Mouse (Mus musculus) WW6 (cell line): Measurements from ENCODE around the gene Cdc42ep4.

Experiments used
- DNase-seq: peaks from one replicate; pipeline ENCODE4 v3.0.0-alpha.2; 2013; ENCODE audit warnings: low read depth, low spot score

Cdc42ep4 gene

DNA sequence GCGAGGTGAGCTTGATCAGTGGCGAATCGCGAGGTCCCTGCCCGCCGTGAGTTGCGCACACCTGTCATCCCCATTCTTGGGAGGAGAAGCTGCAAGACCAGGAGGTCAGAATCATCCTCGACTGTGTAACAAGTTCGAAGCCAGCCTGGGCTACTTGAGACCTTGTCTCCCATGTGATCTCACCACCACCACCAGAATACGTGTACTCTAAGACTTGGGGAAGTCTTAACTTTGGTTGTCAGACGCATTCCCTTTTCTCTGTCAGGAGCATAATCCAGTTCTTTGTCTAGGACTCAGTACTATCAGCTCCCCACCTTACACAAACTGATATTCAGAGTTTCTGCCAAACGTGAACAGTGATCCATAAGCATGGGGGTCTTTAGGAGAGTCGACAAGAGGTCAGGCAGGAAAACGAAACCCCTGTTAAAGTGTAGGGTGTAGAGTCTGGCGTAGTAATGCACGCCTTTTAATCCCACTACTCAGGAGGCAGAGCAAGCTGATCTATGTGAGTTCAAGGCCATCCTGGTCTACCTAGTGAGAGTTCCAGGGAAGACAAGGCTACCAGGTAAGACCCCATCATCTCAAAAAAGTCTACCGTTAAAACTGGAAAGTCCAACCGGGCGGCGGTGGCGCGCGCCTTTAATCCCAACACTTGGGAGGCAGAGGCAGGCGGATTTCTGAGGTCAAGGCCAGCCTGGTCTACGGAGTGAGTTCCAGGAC is 66.8 kb downstream of the Cdc42ep4 start:
- DNase-seq = no peak

GRCm38 (mm10) chr11:113683957-113684706 is 67.5 kb downstream of the Cdc42ep4 start, which contains the start of the genes Fam104a and D11Wsu47e:
Fam104a (minus strand) TSS chr11:113684155.
D11Wsu47e (plus strand) TSS chr11:113684412.
- DNase-seq = peak; percentile 96

DNA sequence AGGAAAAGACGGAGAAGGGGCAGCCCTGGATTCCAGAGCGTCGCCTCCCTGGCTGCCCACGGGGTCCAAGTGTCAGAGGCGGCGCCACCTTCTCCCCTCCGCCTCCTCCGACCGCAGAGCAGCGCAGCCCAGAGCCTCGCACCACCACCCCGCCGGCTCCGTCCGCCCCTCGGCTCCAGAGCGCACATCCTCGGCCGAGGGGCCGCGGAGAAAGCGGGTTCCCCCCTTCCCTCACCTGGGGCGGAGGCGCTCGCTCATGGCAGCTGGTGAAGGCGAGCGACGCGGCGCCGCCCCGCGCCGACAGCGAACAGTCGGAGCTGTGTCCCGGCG is 68.1 kb downstream of the Cdc42ep4 start:
- DNase-seq = no peak

DNA sequence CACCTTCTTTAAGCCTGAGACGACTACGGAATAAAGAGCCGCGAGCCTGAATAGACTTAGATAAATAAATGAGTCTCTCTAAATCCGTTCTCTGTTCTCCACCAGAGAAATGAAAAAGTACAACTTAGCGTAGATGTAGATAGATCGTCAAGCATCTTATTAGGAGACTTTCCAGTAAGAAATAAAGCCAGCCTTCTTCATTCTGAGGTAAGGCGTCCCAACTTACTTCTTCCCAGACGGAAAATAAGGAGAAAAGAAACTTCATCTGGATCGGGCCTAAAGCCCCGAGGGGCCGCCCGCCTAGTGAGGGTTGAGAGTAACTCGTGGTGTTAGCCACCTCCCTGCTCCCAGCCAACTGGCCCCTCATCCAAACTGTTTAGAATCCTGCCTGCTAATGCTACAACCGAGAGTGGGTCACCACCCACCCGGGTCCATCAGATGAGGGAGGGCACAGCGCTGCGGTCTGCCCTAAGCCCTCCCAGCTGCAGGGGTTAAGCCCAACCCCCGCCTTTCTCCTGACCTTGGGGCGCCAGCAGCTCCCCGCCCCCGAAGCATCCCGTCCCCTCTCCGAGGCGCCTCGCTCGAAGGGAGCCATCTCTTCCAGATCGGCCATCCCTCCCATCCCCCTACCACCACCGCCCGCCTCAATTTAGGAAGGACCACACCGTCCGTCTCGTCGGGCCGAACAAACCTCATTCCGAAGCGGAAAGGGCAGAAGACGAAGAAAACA is 68.6 kb downstream of the Cdc42ep4 start:
- no peak for DNase-seq

GRCm38 (mm10) chr11:113681979-113682378 is 69.7 kb downstream of the Cdc42ep4 start:
- DNase-seq = no peak

DNA sequence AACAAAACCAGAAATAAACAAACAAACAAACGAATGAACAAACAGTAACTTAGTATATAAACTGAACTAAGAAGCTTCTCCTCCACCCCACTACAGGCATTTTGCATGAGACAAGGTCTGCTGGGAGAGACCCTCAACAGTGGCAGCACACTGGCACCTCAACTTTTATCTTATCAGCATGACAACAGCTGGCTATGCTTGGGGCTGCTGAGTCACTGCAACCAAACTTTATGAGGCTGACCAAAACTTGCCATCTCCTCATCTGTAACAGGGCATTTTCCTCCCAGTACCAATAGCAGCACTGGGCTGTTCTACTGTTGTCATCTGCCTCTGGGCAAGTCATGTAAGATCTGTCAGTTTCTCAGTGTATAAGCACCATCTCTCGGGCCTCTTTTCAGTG is 70.7 kb downstream of the Cdc42ep4 start:
- no peak for DNase-seq

GRCm38 (mm10) chr11:113678373-113678772 is 73.3 kb downstream of the Cdc42ep4 start:
- no peak for DNase-seq

- DNase-seq = no peak
These were observed 74.3 kb downstream of the Cdc42ep4 start for GRCm38 (mm10) chr11:113677378-113677777.
